Comparison of ENCODE assay signal across 8 mouse cellular contexts in the genomic region with DNA sequence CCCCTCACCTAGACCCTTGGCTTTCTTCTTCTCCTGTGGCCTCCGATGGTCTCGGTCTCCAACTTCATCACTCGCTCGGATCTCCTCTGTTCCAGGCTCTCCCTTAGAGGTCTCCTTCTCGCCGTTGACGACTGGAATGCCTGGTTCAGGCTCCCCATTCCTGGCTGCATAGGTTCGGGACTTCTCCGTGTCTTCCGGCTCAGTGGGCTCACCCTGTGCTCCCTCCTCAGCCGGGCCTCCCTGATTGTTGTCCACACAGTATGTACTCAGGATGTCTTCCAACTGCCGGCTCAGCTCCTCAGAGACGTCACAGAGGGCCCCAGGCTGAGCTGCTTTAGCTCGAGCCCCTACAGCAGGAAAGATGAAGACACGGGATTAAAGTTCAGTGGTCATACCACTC. TPM values are rescaled to one million over a fixed set of nuclear protein-coding genes. Genes with fewer than 3 reads are reported as not detected.
DNase-seq lines count a peak whose midpoint lies in the region; ATAC-seq and TF ChIP-seq lines count a peak whose summit lies in the region.

No protein-coding gene starts in this region.

- H3K4me3 ChIP-seq in midbrain, embryonic 10.5 days: peak overlapping the region; percentile 83
- no peak overlapping the region for H3K4me3 ChIP-seq in midbrain, embryonic 11.5 days (ENCODE audit: low read depth, low read length)
- peak overlapping the region; percentile 71 for H3K4me3 ChIP-seq in limb, embryonic 13.5 days
- H3K4me3 ChIP-seq in stomach, postnatal 0 days (ENCODE audit: low read depth, low read length): peak overlapping the region; percentile 62

- no peak overlapping the region; the same call in 1 of the 2 replicates for H3K4me2 ChIP-seq in midbrain, embryonic 11.5 days
- H3K4me2 ChIP-seq in limb, embryonic 13.5 days (replicated peaks): peak overlapping the region; percentile 95
- H3K4me2 ChIP-seq in stomach, postnatal 0 days (replicated peaks; ENCODE audit: low read depth): peak overlapping the region; percentile 55

- no peak for TF ChIP-seq EP300 in stomach, postnatal 0 days (optimal IDR thresholded peaks at IDR 0.05)

- no peak overlapping the region for H3K9ac ChIP-seq in midbrain, embryonic 11.5 days (ENCODE audit: low read length)
- H3K9ac ChIP-seq in limb, embryonic 13.5 days: peak overlapping the region; percentile 87
- H3K9ac ChIP-seq in stomach, postnatal 0 days (ENCODE audit: low read length): no peak overlapping the region

- peaks cover 59% of the 10 kb centered on the region for H3K36me3 ChIP-seq in midbrain, embryonic 10.5 days
- peaks cover 27% of the 10 kb centered on the region for H3K36me3 ChIP-seq in midbrain, embryonic 11.5 days (ENCODE audit: control insufficient read depth, insufficient read depth, low read length)
- H3K36me3 ChIP-seq in limb, embryonic 13.5 days: peaks cover 55% of the 10 kb centered on the region
- H3K36me3 ChIP-seq in stomach, postnatal 0 days (ENCODE audit: control insufficient read depth, insufficient read depth, low read length): peaks cover 11% of the 10 kb centered on the region

- H3K27ac ChIP-seq in midbrain, embryonic 10.5 days (replicated peaks): peak overlapping the region; percentile 93; the same call in 1 of the 2 replicates
- H3K27ac ChIP-seq in midbrain, embryonic 11.5 days (ENCODE audit: low read depth, low read length): no peak overlapping the region
- H3K27ac ChIP-seq in limb, embryonic 13.5 days: no peak overlapping the region
- no peak overlapping the region for H3K27ac ChIP-seq in stomach, postnatal 0 days (replicated peaks)

- DNase-seq in cerebellum, adult 11-12 months: peak; percentile 50
- no peak for DNase-seq in cerebellum, adult 8-10 months
- no peak for DNase-seq in midbrain, embryonic 10.5 days (ENCODE audit: low spot score)
- no peak for DNase-seq in midbrain, embryonic 11.5 days (ENCODE audit: low spot score, missing footprints)
- DNase-seq in stomach, postnatal 0 days (ENCODE audit: low spot score): no peak
- no peak for DNase-seq in left cerebral cortex, adult 18-20 months (ENCODE audit: low spot score in 2 of 2)

- no peak for ATAC-seq in midbrain, embryonic 11.5 days (ENCODE audit: low FRiP score)
- ATAC-seq in limb, embryonic 13.5 days (ENCODE audit: low FRiP score, low read depth): no peak
- ATAC-seq in stomach, postnatal 0 days (ENCODE audit: low FRiP score, low TSS enrichment): no peak
- no peak for ATAC-seq in megakaryocyte-erythroid progenitor cell, adult 5-6 weeks (replicated peaks; ENCODE audit: low FRiP score, low TSS enrichment, poor library complexity, severe bottlenecking)

- TF ChIP-seq CTCF in stomach, postnatal 0 days (IDR thresholded peaks at IDR 0.05; ENCODE audit: low read depth): no peak

- peaks cover 28% of the 10 kb centered on the region for H3K4me1 ChIP-seq in midbrain, embryonic 10.5 days
- peaks cover 12% of the 10 kb centered on the region for H3K4me1 ChIP-seq in midbrain, embryonic 11.5 days (ENCODE audit: control insufficient read depth, insufficient read depth, low read length)
- H3K4me1 ChIP-seq in limb, embryonic 13.5 days: peaks cover 33% of the 10 kb centered on the region
- peaks cover 6% of the 10 kb centered on the region; the same call in 1 of the 2 replicates for H3K4me1 ChIP-seq in stomach, postnatal 0 days (replicated peaks; ENCODE audit: control insufficient read depth, insufficient read depth)

- WGBS in midbrain, embryonic 10.5 days: 89% methylated on average over 15 of the region's 15 CpGs
- 87% methylated on average over 15 of the region's 15 CpGs for WGBS in midbrain, embryonic 11.5 days
- WGBS in limb, embryonic 13.5 days: 89% methylated on average over 15 of the region's 15 CpGs
- 80% methylated on average over 15 of the region's 15 CpGs for WGBS in stomach, postnatal 0 days

- no peaks in the 10 kb centered on the region for H3K9me3 ChIP-seq in midbrain, embryonic 10.5 days (replicated peaks)
- H3K9me3 ChIP-seq in midbrain, embryonic 11.5 days (ENCODE audit: control insufficient read depth, low read length): no peaks in the 10 kb centered on the region
- H3K9me3 ChIP-seq in limb, embryonic 13.5 days: no peaks in the 10 kb centered on the region
- H3K9me3 ChIP-seq in stomach, postnatal 0 days (ENCODE audit: control insufficient read depth, low read length): no peaks in the 10 kb centered on the region

- no peaks in the 10 kb centered on the region for H3K27me3 ChIP-seq in midbrain, embryonic 10.5 days (ENCODE audit: low read depth, poor library complexity, severe bottlenecking)
- H3K27me3 ChIP-seq in midbrain, embryonic 11.5 days (ENCODE audit: control insufficient read depth, insufficient read depth, low read length): no peaks in the 10 kb centered on the region
- no peaks in the 10 kb centered on the region for H3K27me3 ChIP-seq in limb, embryonic 13.5 days
- no peaks in the 10 kb centered on the region for H3K27me3 ChIP-seq in stomach, postnatal 0 days (ENCODE audit: control insufficient read depth, insufficient read depth, low read length)

RNA-seq across cellular contexts. Expression of a gene that starts 1.6 kb away (rescaled TPM):
- 104 and 107 TPM in 2 replicates for polyA plus RNA-seq in midbrain, embryonic 10.5 days (2016; fragmentation: Nextera tagmentation; extraction: Ambion mirVana)
- polyA plus RNA-seq in midbrain, embryonic 11.5 days (2014; fragmentation: Nextera tagmentation; extraction: Ambion mirVana): 89.6 and 101 TPM in 2 replicates
- 97.5 and 102 TPM in 2 replicates for polyA plus RNA-seq in limb, embryonic 13.5 days (2015; fragmentation: Nextera tagmentation; extraction: Ambion mirVana)
- polyA plus RNA-seq in stomach, postnatal 0 days (2015; fragmentation: Nextera tagmentation; extraction: Ambion mirVana): 23.5 and 23.6 TPM in 2 replicates
- 48.2 and 49.9 TPM in 2 replicates for total RNA-seq in megakaryocyte-erythroid progenitor cell, adult 5-6 weeks (2014; fragmentation: Nextera tagmentation)
- 81.8 and 103 TPM in 2 replicates for total RNA-seq in megakaryocyte-erythroid progenitor cell, adult 5-6 weeks (2017)
- total RNA-seq in left cerebral cortex, adult 18-20 months (2021): 10 to 100 TPM; 41.2 to 42.4 TPM

RNA-seq across cellular contexts. Expression of a gene that starts 15.5 kb away (rescaled TPM):
- polyA plus RNA-seq in midbrain, embryonic 10.5 days (2016; fragmentation: Nextera tagmentation; extraction: Ambion mirVana): 58.6 and 74.5 TPM in 2 replicates
- polyA plus RNA-seq in midbrain, embryonic 11.5 days (2014; fragmentation: Nextera tagmentation; extraction: Ambion mirVana): 70.0 and 73.9 TPM in 2 replicates
- polyA plus RNA-seq in limb, embryonic 13.5 days (2015; fragmentation: Nextera tagmentation; extraction: Ambion mirVana): 48.5 and 51.7 TPM in 2 replicates
- polyA plus RNA-seq in stomach, postnatal 0 days (2015; fragmentation: Nextera tagmentation; extraction: Ambion mirVana): 34.2 and 40.2 TPM in 2 replicates
- total RNA-seq in megakaryocyte-erythroid progenitor cell, adult 5-6 weeks (2014; fragmentation: Nextera tagmentation): 31.0 and 63.2 TPM in 2 replicates
- 26.9 and 54.5 TPM in 2 replicates for total RNA-seq in megakaryocyte-erythroid progenitor cell, adult 5-6 weeks (2017)
- total RNA-seq in left cerebral cortex, adult 18-20 months (2021): 10 to 100 TPM; 45.9 to 53.5 TPM

RNA-seq across cellular contexts. Expression of a gene that starts 20.3 kb away (rescaled TPM):
- polyA plus RNA-seq in midbrain, embryonic 10.5 days (2016; fragmentation: Nextera tagmentation; extraction: Ambion mirVana): 30.6 and 32.8 TPM in 2 replicates
- polyA plus RNA-seq in midbrain, embryonic 11.5 days (2014; fragmentation: Nextera tagmentation; extraction: Ambion mirVana): 21.3 and 23.9 TPM in 2 replicates
- polyA plus RNA-seq in limb, embryonic 13.5 days (2015; fragmentation: Nextera tagmentation; extraction: Ambion mirVana): 28.6 and 30.2 TPM in 2 replicates
- 15.8 and 16.1 TPM in 2 replicates for polyA plus RNA-seq in stomach, postnatal 0 days (2015; fragmentation: Nextera tagmentation; extraction: Ambion mirVana)
- total RNA-seq in megakaryocyte-erythroid progenitor cell, adult 5-6 weeks (2014; fragmentation: Nextera tagmentation): 26.8 and 31.8 TPM in 2 replicates
- 14.6 and 18.7 TPM in 2 replicates for total RNA-seq in megakaryocyte-erythroid progenitor cell, adult 5-6 weeks (2017)
- total RNA-seq in left cerebral cortex, adult 18-20 months (2021): 10 to 100 TPM; 25.9 to 27.2 TPM

RNA-seq across cellular contexts. Expression of a gene that starts 25.2 kb away (rescaled TPM):
- polyA plus RNA-seq in midbrain, embryonic 10.5 days (2016; fragmentation: Nextera tagmentation; extraction: Ambion mirVana): 2.1 and 2.9 TPM in 2 replicates
- 1.7 and 3.0 TPM in 2 replicates for polyA plus RNA-seq in midbrain, embryonic 11.5 days (2014; fragmentation: Nextera tagmentation; extraction: Ambion mirVana)
- polyA plus RNA-seq in limb, embryonic 13.5 days (2015; fragmentation: Nextera tagmentation; extraction: Ambion mirVana): 1.7 and 2.3 TPM in 2 replicates
- polyA plus RNA-seq in stomach, postnatal 0 days (2015; fragmentation: Nextera tagmentation; extraction: Ambion mirVana): 0.65 and 0.75 TPM in 2 replicates
- total RNA-seq in megakaryocyte-erythroid progenitor cell, adult 5-6 weeks (2014; fragmentation: Nextera tagmentation): not detected in 2 replicates
- 11.0 TPM in 1 of 2 replicates, not detected in the other for total RNA-seq in megakaryocyte-erythroid progenitor cell, adult 5-6 weeks (2017)
- 1 to 10 TPM; 4.1 to 4.5 TPM for total RNA-seq in left cerebral cortex, adult 18-20 months (2021)

RNA-seq across cellular contexts. Expression of a gene that starts 33.3 kb away (rescaled TPM):
- polyA plus RNA-seq in midbrain, embryonic 10.5 days (2016; fragmentation: Nextera tagmentation; extraction: Ambion mirVana): 14.7 and 16.0 TPM in 2 replicates
- 13.6 and 14.9 TPM in 2 replicates for polyA plus RNA-seq in midbrain, embryonic 11.5 days (2014; fragmentation: Nextera tagmentation; extraction: Ambion mirVana)
- polyA plus RNA-seq in limb, embryonic 13.5 days (2015; fragmentation: Nextera tagmentation; extraction: Ambion mirVana): 15.0 and 17.4 TPM in 2 replicates
- polyA plus RNA-seq in stomach, postnatal 0 days (2015; fragmentation: Nextera tagmentation; extraction: Ambion mirVana): 5.7 and 6.8 TPM in 2 replicates
- total RNA-seq in megakaryocyte-erythroid progenitor cell, adult 5-6 weeks (2014; fragmentation: Nextera tagmentation): 36.1 and 38.6 TPM in 2 replicates
- total RNA-seq in megakaryocyte-erythroid progenitor cell, adult 5-6 weeks (2017): 25.1 and 39.0 TPM in 2 replicates
- 10 to 100 TPM; 91.4 to 93.4 TPM for total RNA-seq in left cerebral cortex, adult 18-20 months (2021)
